Mouse (Mus musculus): ENCODE data around the gene Lrit2. TPM values are rescaled to one million over a fixed set of nuclear protein-coding genes. Genes with fewer than 3 reads are reported as not detected.

The Lrit2 gene
- total RNA-seq, 2 experiments from 2014 or later = not detected

- no peak for DNase-seq
Measured at GRCm38 (mm10) chr14:37111371-37111770, 43.6 kb downstream of the Lrit2 start.

GRCm38 (mm10) chr14:37112931-37113330 is 45.2 kb downstream of the Lrit2 start:
- DNase-seq = peak; percentile 70

- DNase-seq = no peak
Measured at GRCm38 (mm10) chr14:37113922-37114321, 46.2 kb downstream of the Lrit2 start, which contains the start of gene 2610528A11Rik. Gene 2610528A11Rik (minus strand): TSS chr14:37114022.

GRCm38 (mm10) chr14:37119233-37119632 is 51.5 kb downstream of the Lrit2 start:
- DNase-seq = no peak

Other genes starting within 250 kb of the Lrit2 start
- gene Ccser2, start 99.2 kb upstream of the Lrit2 start, total RNA-seq (2021) = 10 to 100 TPM; 33.4 to 38.3 TPM
- not detected for gene Rgr, start 19.0 kb upstream of the Lrit2 start, total RNA-seq (2021)
- gene Lrit1, start 13.1 kb upstream of the Lrit2 start, total RNA-seq (2021) = under 1 TPM in 1 of 2 experiments, not detected in 1; 0.06 TPM
- under 1 TPM; 0.15 to 0.30 TPM for gene Cdhr1, start 30.4 kb downstream of the Lrit2 start, total RNA-seq (2021)
- gene 2610528A11Rik, start 46.1 kb downstream of the Lrit2 start, total RNA-seq (2021) = 1 to 10 TPM; 1.3 to 1.9 TPM
- gene Ghitm, start 67.3 kb downstream of the Lrit2 start, total RNA-seq (2021) = 100 to 1,000 TPM; 681 to 719 TPM